Mouse (Mus musculus): ENCODE results near the gene Smox.

DNA sequence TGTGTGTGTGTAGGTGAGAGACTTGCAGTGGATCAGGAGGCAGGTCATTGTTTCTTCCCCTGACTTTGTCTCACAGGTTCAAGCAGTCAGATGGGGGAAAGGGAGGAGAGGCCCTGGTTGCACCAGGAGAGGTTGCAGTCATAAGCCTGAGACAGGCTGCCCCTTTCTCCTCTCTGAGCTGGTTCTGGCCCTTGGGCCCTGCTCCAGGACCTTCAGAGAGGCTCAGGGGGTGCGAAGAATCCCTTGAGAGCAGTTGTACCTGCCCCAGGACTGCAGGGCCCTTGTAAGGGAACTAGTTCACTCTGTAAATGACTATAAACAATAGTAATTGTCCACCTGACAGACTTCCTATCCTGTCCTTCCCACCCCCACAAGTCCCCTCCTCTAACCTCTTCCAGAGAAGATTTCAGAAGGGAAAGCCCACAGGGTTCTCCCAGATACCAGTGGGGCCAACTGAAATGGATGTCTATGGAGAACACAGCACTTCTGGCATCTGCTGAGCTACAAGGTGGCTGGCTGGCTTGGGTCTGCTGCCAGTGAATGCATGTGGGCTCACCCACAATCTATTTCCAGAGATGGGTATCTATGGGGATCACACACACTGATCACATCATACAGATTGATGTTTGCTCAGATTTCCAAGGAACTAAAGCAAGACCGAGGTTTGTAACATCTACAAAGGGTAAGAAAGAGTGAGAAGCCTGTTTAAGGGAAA, 69.1 kb downstream of the Smox start:
- TF ChIP-seq POLR2A (IDR thresholded peaks at IDR 0.05; ENCODE audit: control insufficient read depth, low read depth, low read length) = no peak
- no peak for TF ChIP-seq CTCF (IDR thresholded peaks at IDR 0.05; ENCODE audit: control insufficient read depth, insufficient read depth, insufficient replicate concordance, low read depth, low read length)
